Mouse (Mus musculus): ENCODE results near the gene Chd5.
A peak's percentile ranks its signal among the peaks of the same experiment; 100 is the strongest.

Chd5 gene

DNA sequence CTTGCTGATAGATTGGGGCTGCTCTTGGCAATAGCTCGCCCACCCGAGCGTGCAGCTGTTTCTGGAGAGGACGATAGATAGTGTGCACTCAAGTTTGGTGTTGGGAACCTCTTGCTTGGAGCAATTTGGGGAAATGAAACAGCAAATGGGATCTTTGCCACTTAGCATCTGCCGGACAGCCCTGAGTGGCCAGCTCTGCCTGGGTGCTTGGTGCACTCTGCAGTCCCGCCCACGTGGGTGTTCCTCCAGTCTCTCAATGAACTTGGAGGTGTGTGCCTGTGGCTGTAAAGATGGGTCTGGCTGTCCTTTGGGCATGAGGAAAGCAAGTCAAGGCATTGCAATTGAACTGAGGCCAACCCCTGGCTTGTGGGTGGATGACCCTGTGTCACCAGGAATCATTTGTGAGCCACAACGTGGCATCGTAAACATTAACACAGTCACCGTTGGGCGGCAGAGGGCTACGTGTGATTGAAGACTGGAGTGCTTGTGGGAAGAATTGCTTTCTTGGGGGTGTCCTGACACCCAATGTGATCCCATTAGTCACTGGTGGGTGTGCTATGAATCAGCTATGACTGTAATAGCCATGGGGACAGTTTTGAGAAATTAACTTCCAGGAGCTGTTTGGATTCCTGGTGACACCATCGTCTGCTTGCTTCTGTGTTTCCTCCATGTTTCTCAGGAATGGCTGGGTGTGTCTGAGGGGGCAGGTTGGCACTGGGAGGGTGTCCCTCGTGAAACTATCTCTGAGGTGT lies 15.6 kb downstream of the Chd5 start:
- DNase-seq (ENCODE audit: low read depth, low spot score): no peak

DNA sequence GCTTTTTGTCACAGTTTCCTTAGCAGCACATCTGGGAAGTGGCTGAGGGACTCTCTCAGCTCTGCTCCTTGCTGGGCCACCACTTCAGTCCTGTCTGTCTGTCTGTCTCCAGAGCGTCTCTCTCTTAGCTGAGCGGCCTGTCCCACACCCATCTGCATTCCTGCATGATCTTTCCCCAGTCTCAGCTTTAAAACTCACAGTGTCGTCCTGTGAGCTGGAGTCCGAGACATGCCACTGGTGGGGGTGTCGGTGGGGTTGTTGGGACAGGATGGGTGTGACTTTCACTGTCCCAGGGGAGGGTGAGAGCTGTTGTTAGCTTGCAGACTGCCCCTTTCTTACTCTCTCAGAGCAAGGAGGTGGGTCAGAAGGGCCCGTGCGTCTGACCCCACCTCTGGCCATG lies 17.2 kb downstream of the Chd5 start:
- DNase-seq (ENCODE audit: low read depth, low spot score): peak; percentile 43

DNA sequence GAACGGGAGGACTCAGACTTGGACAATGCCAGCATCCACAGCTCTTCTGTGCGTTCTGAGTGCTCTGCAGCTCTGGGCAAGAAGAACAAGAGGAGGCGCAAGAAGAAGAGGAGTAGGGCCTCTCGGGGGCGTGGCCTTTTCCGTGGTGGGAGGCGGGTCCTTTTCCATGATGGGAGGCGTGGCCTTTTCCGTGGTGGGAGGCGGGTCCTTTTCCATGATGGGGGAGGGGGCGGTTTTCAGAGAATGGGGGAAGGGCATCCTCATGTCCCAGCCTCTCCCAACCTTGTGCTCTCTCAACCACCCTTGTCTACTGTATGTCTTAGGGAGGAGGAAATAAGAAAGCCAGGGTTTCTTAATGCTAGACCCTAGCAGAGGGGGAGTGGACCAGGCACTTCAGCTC lies 21.2 kb downstream of the Chd5 start:
- peak; percentile 85 for DNase-seq (ENCODE audit: low read depth, low spot score)

DNA sequence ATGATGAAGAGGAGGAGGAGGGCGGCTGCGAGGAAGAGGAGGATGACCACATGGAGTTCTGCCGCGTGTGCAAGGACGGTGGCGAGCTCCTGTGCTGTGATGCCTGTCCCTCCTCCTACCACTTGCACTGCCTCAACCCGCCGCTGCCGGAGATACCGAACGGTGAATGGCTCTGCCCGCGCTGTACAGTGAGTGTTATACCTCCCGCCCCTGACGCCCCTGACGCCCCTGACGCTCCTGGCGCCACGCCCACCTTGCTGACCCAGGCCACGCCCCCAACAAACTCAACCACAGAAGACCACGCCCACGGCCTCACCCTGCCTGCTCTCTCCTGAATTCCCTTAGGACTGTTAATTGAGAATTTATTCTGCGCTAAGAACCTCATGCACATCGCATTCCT lies 22.4 kb downstream of the Chd5 start:
- DNase-seq (ENCODE audit: low read depth, low spot score): peak; percentile 95

DNA sequence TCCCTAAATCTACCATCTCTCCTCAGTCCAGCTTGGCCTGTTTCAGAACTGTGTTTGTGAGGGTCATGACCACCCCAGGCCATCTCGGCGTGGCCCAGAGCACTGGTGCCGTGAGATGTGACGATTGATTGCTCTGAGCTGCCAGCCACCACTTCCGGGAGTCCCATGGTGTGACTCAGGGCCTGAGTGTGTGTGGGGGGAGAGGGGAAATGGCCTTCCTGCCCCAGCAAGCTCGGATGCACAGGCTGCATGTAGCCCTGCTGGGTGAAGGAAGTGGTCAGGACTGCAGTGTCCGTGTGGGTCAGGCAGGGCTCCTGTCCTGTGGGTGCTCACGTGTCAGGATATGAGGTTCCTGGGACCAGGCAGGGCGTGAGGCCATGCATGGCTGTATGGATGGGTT lies 23.7 kb downstream of the Chd5 start:
- DNase-seq (ENCODE audit: low read depth, low spot score): no peak

DNA sequence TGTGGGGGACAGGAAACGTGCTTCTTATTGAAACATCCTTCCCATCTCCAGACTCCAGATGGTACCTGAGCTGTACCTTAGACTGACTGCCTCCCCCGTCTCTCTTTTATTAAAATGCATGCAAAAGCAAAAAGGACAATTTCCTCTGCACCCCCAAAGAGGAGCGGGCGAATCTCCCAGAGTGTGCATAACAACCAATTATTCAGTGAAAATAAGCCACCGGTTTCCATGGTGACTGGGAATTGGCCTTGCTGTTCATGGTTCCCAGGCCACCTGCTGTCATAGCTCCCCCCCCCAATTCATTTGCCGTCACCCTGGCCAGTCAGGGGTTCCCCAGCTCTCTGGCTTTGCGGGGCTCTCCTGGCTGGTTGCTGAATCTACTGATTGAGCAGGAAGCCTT lies 26.8 kb downstream of the Chd5 start:
- no peak for DNase-seq (ENCODE audit: low read depth, low spot score)

DNA sequence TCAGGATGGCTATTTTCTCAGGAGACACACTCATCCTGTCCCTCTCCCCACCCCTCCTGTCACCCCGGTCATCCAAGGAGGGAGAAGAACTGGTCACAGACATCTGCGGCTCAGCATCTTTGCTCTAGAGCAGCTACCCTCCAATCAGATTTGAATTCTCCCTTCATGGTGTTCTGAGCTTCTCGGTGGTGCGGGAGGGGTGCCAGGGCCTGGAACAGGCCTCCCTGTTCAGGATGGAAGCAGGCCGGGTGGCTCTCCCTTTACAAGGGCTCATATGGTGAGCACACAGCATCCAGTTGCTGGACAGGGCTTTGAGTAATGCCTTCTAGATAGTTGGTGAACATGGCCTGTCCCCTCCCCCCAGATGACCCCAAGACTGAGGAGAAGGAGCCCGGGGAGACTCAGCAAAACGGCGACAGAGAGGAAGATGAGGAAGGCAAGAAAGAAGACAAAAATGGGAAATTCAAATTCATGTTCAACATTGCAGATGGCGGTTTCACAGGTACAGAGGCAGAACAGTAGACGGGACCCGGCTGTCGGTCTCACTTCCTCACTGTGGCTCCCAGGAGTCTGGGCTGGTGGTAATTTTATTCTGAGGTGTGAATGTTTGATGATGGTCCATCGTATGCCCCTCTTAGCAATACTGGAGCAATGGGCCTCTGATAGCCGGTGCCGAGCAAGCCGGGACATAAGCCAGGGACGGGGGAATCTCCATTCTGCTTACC lies 44.2 kb downstream of the Chd5 start:
- DNase-seq (ENCODE audit: low read depth, low spot score): no peak

DNA sequence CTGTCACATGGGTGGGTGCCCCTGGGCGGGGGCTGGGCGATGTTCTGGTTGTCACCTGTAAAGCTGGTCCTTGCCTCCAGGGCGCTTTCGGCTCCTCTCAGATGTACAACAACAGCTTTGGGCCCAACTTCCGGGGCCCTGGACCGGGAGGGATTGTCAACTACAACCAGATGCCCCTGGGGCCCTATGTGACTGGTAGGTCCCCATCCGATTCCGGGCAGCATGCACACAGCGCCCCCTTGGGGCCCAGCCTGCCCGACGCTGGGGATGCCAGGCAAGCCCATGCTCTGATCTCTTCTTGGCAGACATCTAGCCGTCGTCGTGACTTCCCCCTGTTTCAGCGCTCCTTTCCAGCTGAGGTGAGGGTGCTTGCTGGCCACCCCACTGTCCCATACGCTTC lies 47.2 kb downstream of the Chd5 start:
- peak; percentile 21 for DNase-seq (ENCODE audit: low read depth, low spot score)

DNA sequence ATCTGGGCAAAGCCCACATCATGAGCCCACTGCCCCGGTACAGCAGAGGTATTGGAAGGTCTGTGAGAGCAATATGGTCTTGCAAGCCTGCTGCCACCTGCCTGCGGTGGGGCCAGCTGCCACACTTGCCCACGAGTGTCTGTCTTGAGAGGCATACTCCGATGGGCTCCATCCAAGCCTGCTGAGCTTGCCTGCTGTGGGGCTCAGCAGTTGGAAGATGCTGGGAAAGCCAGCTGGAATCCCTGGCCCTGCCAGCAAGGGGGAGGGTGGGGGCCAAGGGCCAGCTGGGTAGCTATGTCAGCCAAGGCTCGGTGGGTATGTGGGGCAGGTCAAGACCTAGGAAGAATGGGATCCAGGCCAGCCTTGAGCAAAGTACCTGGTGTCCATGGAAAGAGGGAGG lies 53.7 kb downstream of the Chd5 start:
- no peak for DNase-seq (ENCODE audit: low read depth, low spot score)

DNA sequence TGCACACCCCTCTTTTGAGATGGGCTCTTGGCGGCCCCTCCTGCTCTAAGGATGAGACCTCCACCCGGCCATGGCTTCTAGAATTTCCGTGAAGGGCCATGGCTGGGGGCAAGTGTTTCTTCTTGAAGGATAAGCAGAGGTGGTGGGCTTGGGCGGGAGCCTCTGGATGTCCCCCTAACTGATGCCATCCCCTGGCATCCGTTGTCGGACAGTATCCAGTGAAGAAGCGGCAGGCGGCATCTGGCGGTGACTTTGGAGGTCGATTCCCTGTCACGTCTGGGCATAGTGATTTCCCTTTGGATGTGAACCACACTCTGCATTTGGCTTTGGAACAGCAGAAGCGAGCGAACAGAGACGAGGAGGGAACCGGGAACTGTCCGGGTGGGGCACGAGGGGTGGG lies 54.2 kb downstream of the Chd5 start:
- DNase-seq (ENCODE audit: low read depth, low spot score): no peak

DNA sequence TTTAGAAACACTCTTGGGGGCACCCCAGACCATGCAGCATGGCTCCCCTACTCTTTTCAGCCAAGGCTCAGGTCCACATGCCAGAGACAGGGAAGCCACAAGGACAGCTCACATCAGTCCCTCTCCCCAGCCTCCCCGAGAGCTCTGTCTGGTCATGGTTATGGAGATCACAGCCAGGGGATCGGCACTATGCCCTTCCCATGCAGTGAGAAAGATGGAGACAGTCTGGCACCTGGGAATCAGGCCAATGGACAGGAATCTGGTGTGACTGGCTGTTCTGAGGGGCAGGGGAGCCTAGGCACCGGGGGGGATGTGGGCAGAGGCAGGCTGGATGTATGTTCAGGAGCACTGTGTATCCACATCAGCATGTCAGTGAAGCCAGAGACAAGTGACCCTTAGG lies 60.5 kb downstream of the Chd5 start:
- DNase-seq (ENCODE audit: low read depth, low spot score): no peak

DNA sequence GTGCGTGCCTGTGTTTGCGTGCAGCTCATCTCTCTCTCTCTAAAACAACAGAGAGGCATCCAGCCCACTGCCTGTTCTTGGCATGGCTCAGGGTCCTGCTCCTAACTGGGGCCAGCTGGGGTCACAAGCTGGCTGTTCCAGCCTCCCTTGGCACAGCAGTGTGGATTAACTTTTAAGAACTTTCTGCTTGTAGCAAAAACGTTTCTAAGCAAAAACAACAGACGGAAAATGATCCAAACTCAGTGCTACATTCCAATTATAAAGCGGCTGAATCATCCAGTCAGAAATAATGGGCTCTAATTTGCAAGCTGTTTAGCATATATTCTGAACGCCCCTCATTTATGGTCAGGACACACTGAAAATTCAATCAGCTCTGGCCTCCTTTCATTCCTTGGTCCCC lies 66.7 kb downstream of the Chd5 start:
- DNase-seq (ENCODE audit: low read depth, low spot score): no peak

DNA sequence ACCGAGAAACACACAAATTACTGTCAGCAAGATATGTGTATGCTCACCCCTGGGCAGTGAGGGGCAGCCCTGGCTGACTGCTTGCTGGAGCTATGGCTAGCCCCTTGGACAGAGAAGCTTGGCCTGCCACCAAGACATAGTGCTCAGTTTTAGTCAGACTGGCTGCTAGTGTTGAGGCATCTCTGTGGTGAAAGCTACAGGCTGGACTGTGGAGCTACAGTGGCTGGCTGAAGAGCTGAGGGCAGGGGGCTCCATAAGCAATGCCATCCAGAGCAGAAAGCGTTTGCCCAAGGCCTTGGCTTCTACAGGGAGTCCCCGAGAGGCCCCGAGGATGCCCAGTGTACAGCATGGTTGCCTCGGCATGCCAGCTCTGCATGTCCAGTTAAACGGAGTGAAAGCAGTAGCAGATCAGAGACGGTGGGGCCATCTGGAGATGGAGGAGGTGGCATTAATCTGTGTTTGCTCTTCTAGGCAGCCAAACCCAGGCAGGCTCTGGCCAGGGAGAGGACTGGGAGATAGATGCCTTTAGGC lies 67.3 kb downstream of the Chd5 start:
- no peak for DNase-seq (ENCODE audit: low read depth, low spot score)

DNA sequence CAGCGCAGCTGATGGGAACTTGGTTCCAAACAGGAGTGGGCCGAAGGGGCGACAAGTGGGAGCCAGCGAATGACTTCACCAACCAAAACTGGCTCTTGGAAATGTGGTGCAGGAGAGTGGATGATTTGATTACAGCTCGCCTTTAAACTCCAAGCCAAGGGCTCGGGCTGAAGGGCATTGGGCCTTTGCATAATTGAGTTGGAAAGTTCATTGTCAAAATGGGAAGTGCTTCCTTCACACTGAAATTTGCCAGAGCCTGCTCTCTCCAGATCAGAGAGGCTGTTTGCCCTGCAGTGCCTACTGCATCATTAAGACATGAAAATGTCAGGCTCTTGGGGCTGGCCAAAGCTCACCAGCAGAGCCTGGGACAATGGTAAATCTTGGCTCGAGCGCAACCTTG lies 68.1 kb downstream of the Chd5 start:
- no peak for DNase-seq (ENCODE audit: low read depth, low spot score)

DNA sequence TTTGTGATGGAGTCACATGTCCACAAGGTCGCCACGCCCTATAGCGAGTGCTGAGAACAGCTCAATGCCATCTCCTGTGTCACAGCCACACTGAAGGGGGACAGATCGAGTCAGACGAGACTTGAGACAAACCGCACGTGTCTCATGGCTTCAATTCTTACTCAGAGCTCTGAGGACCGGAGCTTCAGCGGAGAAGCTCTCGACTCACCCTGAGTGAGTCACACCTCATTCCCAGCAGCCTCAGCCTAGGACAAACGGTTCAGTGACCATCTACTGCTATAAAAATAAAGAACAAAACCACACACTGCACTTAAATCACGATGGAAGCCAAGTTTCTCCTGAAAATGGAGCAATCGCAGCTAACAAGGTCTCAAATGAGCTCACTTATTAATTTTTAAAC lies 72.5 kb downstream of the Chd5 start:
- DNase-seq (ENCODE audit: low read depth, low spot score): no peak

DNA sequence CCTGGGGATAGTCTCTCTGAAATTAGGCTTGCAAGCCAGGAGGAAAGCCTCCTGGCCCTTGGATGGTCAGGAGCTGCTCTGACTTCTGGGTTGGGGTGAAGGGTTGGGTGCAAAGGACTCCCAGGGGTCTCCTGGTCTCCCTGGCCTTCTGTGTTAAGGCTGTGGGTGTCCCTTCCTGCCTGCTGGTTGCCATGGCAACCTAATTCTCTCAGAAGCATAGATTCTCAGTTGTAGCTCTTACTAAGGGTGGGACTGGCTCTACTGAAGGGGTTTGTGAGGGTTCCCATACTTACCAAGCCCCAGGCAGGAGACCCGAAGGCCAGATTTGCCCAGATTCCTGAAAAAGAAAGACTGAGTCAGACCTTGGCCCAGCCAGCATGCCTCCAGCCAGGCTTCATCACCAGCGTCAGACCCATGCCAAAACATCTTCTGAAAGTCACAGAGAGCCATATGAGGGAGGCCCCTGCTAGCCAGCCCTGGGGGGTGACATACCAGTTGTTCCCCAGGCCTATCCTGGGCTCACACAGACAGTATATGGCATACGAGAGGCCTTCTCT lies 74.2 kb downstream of the Chd5 start:
- no peak for DNase-seq (ENCODE audit: low read depth, low spot score)

DNA sequence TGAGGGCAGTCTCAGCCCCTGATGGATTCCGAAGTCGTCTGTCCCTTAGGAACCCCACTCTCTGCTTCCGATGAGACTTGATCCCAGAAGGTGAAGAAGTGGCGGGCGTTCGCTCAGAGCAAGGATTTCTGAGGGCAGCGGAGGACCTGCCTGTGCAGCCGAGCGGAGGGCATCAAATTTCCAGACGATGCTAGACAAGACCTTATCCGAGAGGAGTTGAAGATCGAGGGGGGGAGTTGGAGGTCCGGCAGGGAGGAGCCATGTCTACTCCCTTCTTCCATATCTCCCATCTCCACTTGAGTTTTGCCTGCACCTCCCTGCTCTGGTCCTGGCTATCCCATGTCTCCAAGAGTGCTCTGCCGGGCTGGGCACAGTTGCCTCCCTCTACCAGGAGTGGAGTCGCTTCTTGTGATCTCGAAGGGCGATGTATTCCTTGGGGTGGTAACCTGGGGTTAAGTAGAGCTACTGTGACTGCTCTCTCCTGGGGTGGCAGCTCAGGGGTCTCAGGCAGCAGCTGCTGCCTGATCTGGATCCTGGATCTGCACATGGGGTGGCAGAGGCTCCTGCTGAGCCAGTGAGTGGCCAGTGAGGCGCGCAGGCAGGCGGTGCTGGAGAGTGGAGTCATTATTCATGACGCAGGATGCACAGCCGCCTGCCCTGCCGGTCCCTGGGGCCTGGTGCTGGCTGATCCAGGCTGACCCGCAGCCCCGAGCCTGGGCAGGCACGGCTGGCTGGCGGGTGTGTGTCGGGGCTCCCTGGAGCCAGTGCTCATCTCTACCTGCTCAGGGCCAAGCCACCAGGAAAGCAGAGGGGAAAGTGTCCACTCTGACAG lies 80.0 kb downstream of the Chd5 start:
- DNase-seq (ENCODE audit: low read depth, low spot score): no peak

DNA sequence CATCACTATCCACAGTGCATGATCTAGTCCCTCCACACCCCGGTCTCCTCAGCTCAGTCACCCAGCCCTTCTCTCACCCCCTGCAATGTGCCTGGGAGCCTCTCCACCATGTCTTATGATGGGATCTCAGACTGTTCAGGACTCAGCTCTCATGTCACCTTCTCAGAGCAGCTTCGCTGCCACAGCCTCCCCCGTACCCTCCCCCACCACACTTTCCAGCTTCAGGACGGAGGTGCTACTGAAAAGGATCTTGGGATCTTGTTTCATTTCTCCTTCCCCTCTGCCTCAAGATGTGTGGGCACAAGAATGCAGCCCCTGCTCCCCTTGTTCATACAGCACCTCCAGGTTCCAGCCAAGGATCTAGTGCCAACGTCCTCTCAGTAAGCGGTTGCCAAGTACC lies 85.1 kb downstream of the Chd5 start:
- DNase-seq (ENCODE audit: low read depth, low spot score): no peak

DNA sequence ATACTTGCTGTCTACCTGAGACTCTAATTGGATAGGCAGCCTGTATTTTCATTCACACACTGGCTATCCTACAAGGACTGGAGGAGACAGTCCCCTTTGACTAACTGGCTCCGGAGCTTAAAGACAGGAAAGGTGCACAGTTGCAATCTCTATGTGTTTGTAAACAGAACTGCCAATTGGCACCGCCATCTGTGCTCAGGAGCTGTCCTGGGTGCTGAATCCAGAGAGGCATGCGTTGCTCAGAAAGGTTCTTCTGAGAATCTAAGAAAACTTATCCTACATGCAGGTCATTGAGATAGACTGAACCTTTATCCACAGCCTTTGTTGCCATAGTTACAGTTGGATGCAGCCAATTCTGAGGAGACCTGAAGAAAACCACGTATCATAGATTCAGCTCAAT lies 85.9 kb downstream of the Chd5 start:
- DNase-seq (ENCODE audit: low read depth, low spot score): peak; percentile 53

DNA sequence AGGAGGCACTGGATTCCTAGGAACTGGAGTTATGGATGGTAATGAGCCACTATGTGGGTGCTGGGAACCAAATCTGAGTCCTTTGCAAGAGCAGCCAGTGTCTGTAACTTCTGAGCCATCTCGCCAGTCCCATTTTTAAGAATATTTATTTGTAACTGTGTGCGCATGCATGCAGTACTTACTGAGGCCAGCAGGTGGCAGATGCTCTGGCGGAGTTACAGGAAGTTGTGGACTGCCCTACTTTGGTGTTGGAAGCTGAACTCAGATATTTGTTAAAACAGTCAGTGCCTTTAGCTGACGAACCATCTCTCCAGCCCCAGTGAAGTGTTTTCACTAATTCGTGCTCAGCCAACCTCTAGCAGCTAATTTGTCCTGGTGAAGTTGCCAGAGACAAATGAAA lies 86.5 kb downstream of the Chd5 start:
- DNase-seq (ENCODE audit: low read depth, low spot score): peak; percentile 82

DNA sequence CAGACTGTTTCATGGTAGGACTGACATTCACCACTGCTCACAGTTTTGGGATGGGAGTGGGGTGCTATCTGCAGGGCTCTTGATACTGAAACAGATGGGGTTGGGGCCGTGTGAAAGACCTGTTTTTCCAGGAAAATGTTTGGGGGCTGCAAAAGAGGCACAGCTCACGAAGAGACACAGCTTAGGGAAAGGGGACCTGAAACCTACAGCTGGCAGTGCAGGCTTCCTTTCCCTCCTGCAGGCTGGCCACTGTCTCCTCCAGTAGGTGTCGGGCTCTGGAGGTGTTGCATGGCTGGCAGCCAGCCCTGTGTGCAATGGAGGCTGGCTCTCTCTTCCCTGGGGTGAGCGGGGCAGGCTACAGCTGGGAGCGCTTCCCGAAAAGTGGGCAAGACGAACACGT lies 89.8 kb downstream of the Chd5 start:
- DNase-seq (ENCODE audit: low read depth, low spot score): no peak

DNA sequence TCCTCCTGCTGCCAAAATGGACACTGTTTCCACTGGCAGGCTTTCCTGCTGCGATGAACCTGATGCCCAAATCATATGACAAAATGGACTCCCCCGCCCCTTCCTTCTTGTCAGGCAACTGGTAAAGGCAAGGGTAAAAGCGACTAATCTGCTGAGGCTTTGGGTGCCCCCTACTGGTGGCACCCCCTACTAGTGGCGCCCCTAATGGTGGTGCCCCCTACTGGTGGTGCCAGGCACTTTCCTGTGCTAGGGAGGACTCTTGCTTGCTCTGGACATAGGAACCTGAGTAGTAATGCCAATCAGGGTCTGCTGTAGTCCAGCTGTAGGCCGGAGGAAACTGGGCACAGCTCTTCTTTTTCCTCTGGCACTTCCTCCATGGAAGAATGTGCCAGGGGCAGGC lies 93.9 kb downstream of the Chd5 start:
- DNase-seq (ENCODE audit: low read depth, low spot score): peak; percentile 53

Measured in ES-CJ7 (cell line).